Mouse (Mus musculus) 416B (cell line): ENCODE measurements around the gene Tipin.

ENCODE experiments used
- DNase-seq: peaks from one replicate; pipeline ENCODE4 v3.0.0; 2011; ENCODE audit warnings: low read depth

Gene Tipin

DNA sequence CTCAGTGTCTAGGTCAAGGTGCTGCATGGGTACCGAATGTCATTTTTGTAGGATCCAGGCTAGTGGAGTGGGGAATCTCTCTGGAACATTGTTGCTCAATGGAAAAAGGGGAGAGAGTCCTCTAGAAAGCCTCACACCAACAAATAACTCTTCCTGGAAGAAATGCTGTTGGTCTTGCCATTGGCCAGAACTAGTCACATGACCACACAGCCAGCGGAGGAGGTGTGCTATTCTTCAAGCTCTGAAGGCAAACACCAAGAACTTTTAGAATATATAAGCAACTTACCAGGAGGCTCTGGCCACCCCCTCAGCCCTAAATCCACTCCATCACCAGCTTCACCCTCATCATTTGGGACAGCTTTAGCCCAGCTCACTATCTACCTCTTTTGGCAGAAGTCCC, 62.3 kb downstream of the Tipin start:
- DNase-seq = peak; percentile 33

DNA sequence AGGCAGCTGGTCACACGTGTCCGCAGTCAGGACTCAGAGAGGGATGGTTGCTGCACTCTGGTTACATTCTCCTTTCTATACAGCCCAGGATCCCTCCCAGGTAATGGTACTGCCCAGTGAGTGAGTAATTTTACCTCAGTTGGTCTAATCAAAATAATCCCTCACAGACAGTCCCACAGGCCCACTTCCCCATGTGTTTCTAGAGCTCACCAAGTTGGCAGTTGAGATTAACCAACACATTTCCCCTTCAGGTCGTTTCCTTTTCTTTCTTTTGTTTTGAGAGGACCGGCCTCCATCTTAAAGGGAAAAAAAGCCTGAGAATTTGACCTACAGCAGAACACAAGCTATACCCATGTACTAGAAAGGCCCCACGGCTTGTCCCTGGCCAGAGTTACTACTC, 64.5 kb downstream of the Tipin start:
- DNase-seq = peak; percentile 60

DNA sequence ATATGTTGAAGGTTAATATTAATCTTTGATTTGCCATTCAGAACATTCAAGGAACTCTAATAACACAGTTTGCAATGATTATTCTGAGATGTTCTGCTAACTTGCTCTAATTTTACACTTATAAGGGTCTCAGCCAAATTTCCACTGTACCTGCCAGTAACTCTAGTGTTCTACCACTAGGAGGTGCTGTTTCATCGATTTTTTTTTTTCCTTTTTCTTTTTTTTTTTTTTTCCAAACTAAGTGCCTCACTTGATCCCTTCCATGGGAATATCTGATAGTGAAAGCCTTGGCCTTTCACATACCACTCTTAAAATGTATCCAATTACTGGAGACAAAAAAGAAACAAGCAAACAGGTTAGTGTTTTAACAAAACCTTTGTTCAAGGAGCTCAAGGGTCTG, 66.0 kb downstream of the Tipin start:
- DNase-seq = peak; percentile 42

DNA sequence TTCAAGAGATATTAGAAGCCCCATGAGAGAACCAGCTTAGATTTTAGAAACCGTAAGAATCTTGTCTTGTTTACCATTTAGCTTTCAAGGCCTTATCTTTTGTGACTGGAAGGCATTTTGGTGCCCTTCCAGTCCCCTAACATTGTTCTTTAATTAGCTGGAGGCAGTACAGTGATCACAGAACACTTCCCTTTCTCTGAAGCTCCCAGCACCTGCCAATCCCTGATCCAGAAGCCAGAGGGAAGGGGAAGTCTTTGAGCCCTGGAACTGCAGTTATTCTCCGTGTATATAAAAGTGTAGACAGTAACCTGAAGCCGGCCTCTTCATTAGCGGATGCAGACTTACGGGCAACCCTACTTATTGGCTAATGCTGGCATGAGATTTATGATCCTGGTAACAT, 68.1 kb downstream of the Tipin start:
- no peak for DNase-seq

DNA sequence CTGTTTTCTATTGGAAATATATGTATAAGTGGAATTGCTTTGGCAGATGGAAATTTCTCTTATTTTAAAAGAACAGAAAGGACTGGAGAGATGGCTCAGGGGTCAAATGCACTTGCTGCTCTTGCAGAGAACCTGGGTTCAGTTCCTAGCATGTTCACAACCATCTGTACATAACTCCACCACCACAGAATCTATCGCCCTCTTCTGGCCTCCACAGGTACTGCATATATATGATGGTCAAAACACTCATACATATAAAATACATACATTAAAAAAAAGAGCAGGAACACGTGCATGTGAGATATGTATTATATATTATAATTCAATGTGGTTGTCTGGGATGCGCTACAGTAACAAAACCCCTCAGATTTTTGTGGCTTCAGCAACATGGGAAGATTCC, 69.8 kb downstream of the Tipin start:
- DNase-seq = peak; percentile 56
